Mouse (Mus musculus) thymus, adult 2 months (tissue): ENCODE results near the gene Nol4l.

Experiments used
- CTCF ChIP-seq: fragments of 200-500 bp; IDR thresholded peaks from 2 replicates; pipeline ENCODE4 v1.5.1; 2012; ENCODE audit warnings: mild to moderate bottlenecking, control low read depth, low read length, moderate library complexity, borderline replicate concordance; ENCODE audit not compliant: control insufficient read depth, poor library complexity, insufficient read depth; ENCODE audit errors: extremely low read depth
- POLR2A ChIP-seq: fragments of 200-500 bp; IDR thresholded peaks from 2 replicates; pipeline ENCODE4 v1.6.1; 2012; ENCODE audit warnings: mild to moderate bottlenecking, low read length, control low read depth, moderate library complexity; ENCODE audit not compliant: control insufficient read depth, poor library complexity, insufficient read depth; ENCODE audit errors: extremely low read depth

DNA sequence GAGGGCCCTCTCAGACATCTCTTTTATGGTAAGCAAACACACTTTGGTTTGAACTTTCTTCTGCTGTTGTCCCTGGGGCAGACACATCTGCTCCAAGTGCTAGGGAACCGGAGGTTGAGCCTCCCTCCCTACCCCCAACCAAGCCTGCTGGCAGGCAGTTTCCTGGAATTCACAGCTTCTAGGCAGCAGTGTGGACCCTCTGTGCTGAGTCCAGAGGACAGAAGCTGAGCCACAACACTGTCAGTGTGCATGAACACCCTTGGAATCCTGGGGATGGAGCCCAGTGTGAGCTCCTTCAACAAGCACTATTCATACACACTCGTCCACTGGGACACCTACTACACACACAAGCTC is 92.5 kb downstream of the Nol4l start:
- TF ChIP-seq CTCF (no peak), POLR2A (no peak)
